Mouse (Mus musculus): Measurements from ENCODE around the gene Cldn34c3. TPM values are rescaled to one million over a fixed set of nuclear protein-coding genes. Genes with fewer than 3 reads are reported as not detected.

The Cldn34c3 gene
- not detected for total RNA-seq (2023)

DNA sequence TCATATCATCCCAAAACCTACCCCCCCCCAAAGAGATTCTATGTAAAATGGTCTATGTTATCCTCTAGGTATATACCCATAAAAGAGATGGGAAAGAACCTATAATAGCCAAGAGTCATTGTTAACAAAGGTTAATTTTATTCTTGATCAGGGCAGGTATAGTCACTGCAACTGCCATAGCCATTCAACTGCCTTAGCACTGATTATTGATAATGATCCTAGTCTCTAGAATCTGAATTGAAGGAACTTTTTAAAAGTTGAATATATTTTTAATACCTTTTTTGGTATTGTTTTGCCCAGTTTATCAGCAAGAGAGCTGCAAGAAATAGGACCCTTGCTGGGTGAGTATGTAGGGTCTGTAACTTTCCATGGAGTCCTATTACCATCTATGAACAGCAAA, at the start of gene Cldn34c3:
Gene Cldn34c3 (plus strand): TSS at position 301 of the 400 bp plus-strand sequence.

Other genes with a start within 250 kb of the Cldn34c3 start
- gene Cldn34c2, start 212.0 kb upstream of the Cldn34c3 start, total RNA-seq (2023) = not detected
- gene Gm17467, start 88.9 kb upstream of the Cldn34c3 start, total RNA-seq (2023) = not detected